Mouse (Mus musculus): ENCODE results near the gene Padi1. TPM values are rescaled to one million over a fixed set of nuclear protein-coding genes. Genes with fewer than 3 reads are reported as not detected.

Gene Padi1
- polyA plus RNA-seq, 1 experiment from 2014 or later = 0.26 TPM

DNA sequence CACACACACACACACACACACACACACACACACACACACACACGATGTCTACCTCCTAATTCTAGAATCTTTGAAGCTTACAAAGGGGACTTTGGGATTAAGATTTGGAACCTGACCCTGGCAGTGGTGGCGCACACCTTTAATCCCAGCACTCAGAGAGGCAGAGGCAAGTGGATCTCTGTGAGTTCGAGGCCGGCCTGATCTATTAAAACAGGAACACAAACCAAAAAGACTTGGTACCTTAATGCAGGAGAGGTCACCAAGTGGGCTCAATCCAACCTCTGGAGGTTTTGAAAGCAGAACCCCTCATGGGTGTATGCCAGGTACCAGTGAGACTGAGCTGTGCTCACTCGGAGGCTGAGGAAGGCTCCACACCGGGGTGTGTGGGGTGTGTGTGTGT is 33.5 kb upstream of the Padi1 start:
- Histone ChIP-seq H3K9ac (replicated peaks; ENCODE audit: low read length) (no peak overlapping the region), H3K27ac (ENCODE audit: low read length) (no peak overlapping the region), H3K27me3 (ENCODE audit: insufficient read depth, low read length) (no peaks in the 10 kb centered on the region; the same call in 1 of the 2 replicates), H3K36me3 (ENCODE audit: insufficient read depth, low read length) (no peaks in the 10 kb centered on the region), H3K9me3 (ENCODE audit: low read length) (no peaks in the 10 kb centered on the region), H3K4me1 (ENCODE audit: insufficient read depth, low read length) (no peaks in the 10 kb centered on the region), H3K4me2 (replicated peaks; ENCODE audit: low read depth, low read length) (no peak overlapping the region), H3K4me3 (ENCODE audit: low read length) (no peak overlapping the region)
- no peak for ATAC-seq (ENCODE audit: low FRiP score, low TSS enrichment)
- WGBS = 93% methylated on average over 6 of the region's 6 CpGs

DNA sequence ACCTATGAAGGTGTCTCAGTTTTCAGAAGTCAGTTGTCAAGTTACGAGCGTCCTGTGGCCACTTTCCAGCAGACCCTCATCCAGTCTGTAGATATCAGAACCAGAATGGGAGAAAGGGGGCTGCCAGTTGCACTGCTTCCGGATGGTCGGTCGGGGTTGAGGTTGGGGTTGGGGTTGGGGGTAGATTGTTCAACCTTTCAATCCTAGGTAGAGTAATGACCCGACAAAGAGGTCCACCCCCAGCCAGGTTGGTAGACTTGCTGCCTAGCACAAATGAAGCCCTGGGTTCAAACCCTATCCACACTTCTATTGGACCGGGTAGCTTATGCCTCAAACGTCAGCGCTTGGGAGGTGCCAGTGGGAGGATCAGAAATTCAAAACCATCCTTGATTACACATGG is 33.1 kb upstream of the Padi1 start:
- Histone ChIP-seq H3K4me2 (replicated peaks; ENCODE audit: low read depth, low read length) (no peak overlapping the region), H3K9me3 (ENCODE audit: low read length) (no peaks in the 10 kb centered on the region), H3K36me3 (ENCODE audit: insufficient read depth, low read length) (no peaks in the 10 kb centered on the region), H3K27me3 (ENCODE audit: insufficient read depth, low read length) (no peaks in the 10 kb centered on the region; the same call in 1 of the 2 replicates), H3K27ac (ENCODE audit: low read length) (no peak overlapping the region), H3K9ac (replicated peaks; ENCODE audit: low read length) (no peak overlapping the region), H3K4me3 (ENCODE audit: low read length) (no peak overlapping the region), H3K4me1 (ENCODE audit: insufficient read depth, low read length) (no peaks in the 10 kb centered on the region)
- ATAC-seq (ENCODE audit: low FRiP score, low TSS enrichment) = no peak
- 74% methylated on average over 9 of the region's 9 CpGs for WGBS

DNA sequence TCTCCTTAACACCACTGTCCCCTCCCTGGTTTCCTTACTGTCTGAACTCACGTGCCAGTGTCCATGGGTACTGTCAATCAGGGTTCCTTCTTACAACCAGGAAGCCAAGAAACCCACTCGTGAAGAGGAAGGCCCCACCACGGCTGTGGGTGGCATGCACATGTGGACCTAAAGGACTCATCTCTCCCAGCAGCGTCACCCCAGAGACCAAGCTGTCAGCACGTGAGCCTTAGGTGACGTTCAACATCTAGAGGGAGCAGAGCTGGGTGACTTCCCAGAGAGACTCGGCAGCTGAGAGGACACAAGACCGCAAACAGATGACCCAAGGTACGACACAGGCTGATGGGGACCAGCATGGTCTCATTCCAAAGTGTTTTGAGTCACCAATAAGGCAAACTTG is 31.9 kb upstream of the Padi1 start:
- Histone ChIP-seq H3K27ac (ENCODE audit: low read length) (no peak overlapping the region), H3K27me3 (ENCODE audit: insufficient read depth, low read length) (no peaks in the 10 kb centered on the region; the same call in 1 of the 2 replicates), H3K4me2 (replicated peaks; ENCODE audit: low read depth, low read length) (no peak overlapping the region), H3K4me1 (ENCODE audit: insufficient read depth, low read length) (no peaks in the 10 kb centered on the region), H3K36me3 (ENCODE audit: insufficient read depth, low read length) (no peaks in the 10 kb centered on the region), H3K4me3 (ENCODE audit: low read length) (no peak overlapping the region), H3K9ac (replicated peaks; ENCODE audit: low read length) (no peak overlapping the region), H3K9me3 (ENCODE audit: low read length) (peaks cover 7% of the 10 kb centered on the region)
- WGBS = 73% methylated on average over 9 of the region's 9 CpGs
- no peak for ATAC-seq (ENCODE audit: low FRiP score, low TSS enrichment)

DNA sequence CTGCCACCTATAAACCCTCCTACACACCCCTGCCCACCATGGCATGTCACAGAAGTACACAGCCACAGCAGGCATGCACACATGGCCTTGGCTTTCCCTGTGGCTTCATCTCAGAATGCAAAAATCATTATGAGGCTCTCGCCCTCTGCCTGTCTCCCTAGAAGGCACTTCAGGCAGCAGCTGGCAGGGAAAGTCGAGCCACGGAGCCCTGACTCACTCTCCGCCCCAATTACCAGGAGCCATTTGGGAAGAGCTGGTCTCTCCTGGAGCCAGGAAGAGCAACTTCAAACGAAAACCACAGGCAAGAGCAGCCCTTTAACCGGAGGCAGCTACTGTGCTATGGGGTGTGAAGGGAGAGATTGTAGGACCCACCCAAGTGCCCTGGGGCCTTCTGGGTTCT is 31.1 kb upstream of the Padi1 start:
- no peak for ATAC-seq (ENCODE audit: low FRiP score, low TSS enrichment)
- no peak overlapping the region for H3K4me3 ChIP-seq (ENCODE audit: low read length)
- H3K36me3 ChIP-seq (ENCODE audit: insufficient read depth, low read length) = no peaks in the 10 kb centered on the region
- H3K9me3 ChIP-seq (ENCODE audit: low read length) = peaks cover 7% of the 10 kb centered on the region
- H3K27me3 ChIP-seq (ENCODE audit: insufficient read depth, low read length) = no peaks in the 10 kb centered on the region; the same call in 1 of the 2 replicates
- H3K9ac ChIP-seq (replicated peaks; ENCODE audit: low read length) = no peak overlapping the region
- no peak overlapping the region for H3K27ac ChIP-seq (ENCODE audit: low read length)
- 25% methylated on average over 6 of the region's 6 CpGs for WGBS
- H3K4me1 ChIP-seq (ENCODE audit: insufficient read depth, low read length) = no peaks in the 10 kb centered on the region
- H3K4me2 ChIP-seq (replicated peaks; ENCODE audit: low read depth, low read length) = no peak overlapping the region

DNA sequence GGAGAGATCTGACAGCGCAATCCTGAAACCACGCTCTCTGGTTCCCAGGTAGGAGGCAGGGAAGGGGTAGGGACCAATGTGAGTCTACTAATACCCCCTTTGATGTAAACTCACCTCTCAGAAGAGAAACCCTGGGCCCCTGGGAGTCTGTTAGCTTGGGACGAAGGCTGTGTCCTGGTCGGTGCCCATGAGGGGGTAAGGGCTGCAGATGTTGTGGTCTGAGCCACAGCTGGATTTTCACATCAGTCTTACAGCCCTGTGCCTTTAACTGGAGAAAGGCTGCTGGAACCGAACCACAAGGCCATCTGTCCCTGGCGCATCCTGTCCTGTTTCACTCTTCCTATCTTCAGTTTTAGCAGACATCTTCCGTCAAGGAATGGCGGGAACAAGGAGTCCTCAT is 30.6 kb upstream of the Padi1 start:
- WGBS = 88% methylated on average over 8 of the region's 8 CpGs
- H3K9ac ChIP-seq (replicated peaks; ENCODE audit: low read length) = no peak overlapping the region
- no peak overlapping the region for H3K4me3 ChIP-seq (ENCODE audit: low read length)
- no peak for ATAC-seq (ENCODE audit: low FRiP score, low TSS enrichment)
- H3K9me3 ChIP-seq (ENCODE audit: low read length) = peaks cover 7% of the 10 kb centered on the region
- no peaks in the 10 kb centered on the region; the same call in 1 of the 2 replicates for H3K27me3 ChIP-seq (ENCODE audit: insufficient read depth, low read length)
- no peak overlapping the region for H3K27ac ChIP-seq (ENCODE audit: low read length)
- H3K4me1 ChIP-seq (ENCODE audit: insufficient read depth, low read length) = no peaks in the 10 kb centered on the region
- H3K36me3 ChIP-seq (ENCODE audit: insufficient read depth, low read length) = no peaks in the 10 kb centered on the region
- H3K4me2 ChIP-seq (replicated peaks; ENCODE audit: low read depth, low read length) = no peak overlapping the region

DNA sequence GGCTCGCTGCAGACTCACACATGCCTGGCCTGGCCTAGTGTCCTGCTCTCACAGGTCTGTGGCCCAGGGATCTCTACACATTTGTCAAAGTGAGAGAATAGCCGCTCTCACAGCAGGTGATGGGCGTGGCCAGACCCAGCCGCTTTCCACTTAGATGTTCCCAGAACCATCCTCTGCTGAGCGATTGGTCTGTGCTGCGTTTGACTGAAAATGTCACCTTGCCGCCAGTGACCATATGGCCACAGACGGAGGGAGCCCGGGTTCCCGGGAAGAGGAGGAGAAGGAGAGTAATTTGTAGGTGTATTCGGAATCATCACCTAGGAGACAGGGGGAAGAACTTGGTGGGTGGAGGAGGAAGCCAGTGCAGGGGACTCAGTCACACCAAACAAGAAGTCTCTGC is 27.4 kb upstream of the Padi1 start:
- 40% methylated on average over 11 of the region's 11 CpGs for WGBS
- H3K36me3 ChIP-seq (ENCODE audit: insufficient read depth, low read length) = no peaks in the 10 kb centered on the region

DNA sequence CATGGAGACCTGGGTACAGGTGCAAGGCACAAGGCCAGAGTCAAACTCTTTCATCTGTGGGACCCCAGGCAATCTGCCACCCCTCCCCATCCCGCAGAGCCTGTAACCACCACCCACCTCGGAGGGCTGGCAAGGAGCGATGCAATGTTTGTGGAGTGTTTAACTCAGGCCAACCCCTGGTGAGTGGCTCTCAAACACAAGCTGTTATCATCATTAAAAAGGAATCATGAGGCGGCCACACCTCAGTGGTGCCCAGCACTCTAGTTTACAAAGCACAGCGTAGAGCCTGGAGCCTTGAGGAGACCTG is 27.1 kb upstream of the Padi1 start:
- Histone ChIP-seq H3K4me2 (replicated peaks; ENCODE audit: low read depth, low read length) (no peak overlapping the region), H3K9me3 (ENCODE audit: low read length) (peaks cover 7% of the 10 kb centered on the region), H3K36me3 (ENCODE audit: insufficient read depth, low read length) (no peaks in the 10 kb centered on the region), H3K4me1 (ENCODE audit: insufficient read depth, low read length) (peaks cover 14% of the 10 kb centered on the region), H3K27me3 (ENCODE audit: insufficient read depth, low read length) (peaks cover 3% of the 10 kb centered on the region; the same call in 1 of the 2 replicates), H3K4me3 (ENCODE audit: low read length) (no peak overlapping the region), H3K27ac (ENCODE audit: low read length) (no peak overlapping the region), H3K9ac (replicated peaks; ENCODE audit: low read length) (no peak overlapping the region)
- WGBS = 86% methylated on average over 5 of the region's 5 CpGs
- no peak for ATAC-seq (ENCODE audit: low FRiP score, low TSS enrichment)

More for the DNA sequence above, 27.4 kb upstream of the Padi1 start:
- Histone ChIP-seq H3K9me3 (ENCODE audit: low read length) (peaks cover 7% of the 10 kb centered on the region), H3K9ac (replicated peaks; ENCODE audit: low read length) (no peak overlapping the region), H3K4me3 (ENCODE audit: low read length) (no peak overlapping the region), H3K4me1 (ENCODE audit: insufficient read depth, low read length) (peaks cover 11% of the 10 kb centered on the region), H3K4me2 (replicated peaks; ENCODE audit: low read depth, low read length) (no peak overlapping the region), H3K27me3 (ENCODE audit: insufficient read depth, low read length) (peaks cover 3% of the 10 kb centered on the region; the same call in 1 of the 2 replicates), H3K27ac (ENCODE audit: low read length) (no peak overlapping the region)
- no peak for ATAC-seq (ENCODE audit: low FRiP score, low TSS enrichment)

DNA sequence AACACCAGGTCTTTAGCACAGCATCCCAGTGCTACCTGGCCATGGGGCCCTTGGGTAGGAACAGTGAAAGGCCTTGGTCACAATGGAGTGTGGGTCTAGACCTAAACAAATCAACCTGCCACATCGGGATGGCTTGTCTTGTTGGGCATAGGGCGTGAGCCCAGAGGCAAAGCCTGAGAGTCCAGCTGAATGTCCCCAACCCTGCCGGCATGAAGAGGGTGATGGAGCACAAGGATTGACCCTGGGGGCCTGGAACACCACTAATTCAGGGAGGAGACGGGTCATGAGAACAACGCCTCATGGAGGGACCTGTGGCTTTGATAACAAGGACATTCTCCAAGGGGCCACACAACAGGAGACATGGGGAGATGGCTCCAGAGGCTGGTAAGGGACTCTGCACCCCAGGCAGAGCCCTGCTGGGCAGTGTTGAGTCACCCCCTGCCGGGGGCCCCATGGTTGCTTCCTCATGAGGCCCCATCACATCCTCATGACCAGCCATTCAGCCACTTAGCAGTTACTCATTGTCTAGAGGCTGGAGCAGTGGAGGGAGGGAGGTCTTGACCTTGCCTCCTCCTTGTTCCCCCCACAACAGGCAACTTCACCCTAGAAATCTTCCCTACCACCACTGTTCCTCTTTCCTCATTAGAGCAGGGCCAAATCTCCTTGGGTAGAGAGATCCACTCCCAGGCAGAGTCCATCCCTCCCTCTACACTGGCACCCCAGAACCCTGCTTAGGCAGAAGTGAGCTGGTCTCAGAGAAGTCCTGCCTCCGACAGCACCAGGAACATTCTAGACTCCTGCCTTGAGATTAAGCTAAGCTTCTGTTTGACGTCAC is 26.5 kb upstream of the Padi1 start:
- H3K27me3 ChIP-seq (ENCODE audit: insufficient read depth, low read length) = peaks cover 3% of the 10 kb centered on the region; the same call in 1 of the 2 replicates
- 75% methylated on average over 8 of the region's 8 CpGs for WGBS
- H3K4me2 ChIP-seq (replicated peaks; ENCODE audit: low read depth, low read length) = no peak overlapping the region
- no peaks in the 10 kb centered on the region for H3K36me3 ChIP-seq (ENCODE audit: insufficient read depth, low read length)
- H3K4me3 ChIP-seq (ENCODE audit: low read length) = no peak overlapping the region
- H3K4me1 ChIP-seq (ENCODE audit: insufficient read depth, low read length) = peaks cover 14% of the 10 kb centered on the region
- ATAC-seq (ENCODE audit: low FRiP score, low TSS enrichment) = no peak
- H3K27ac ChIP-seq (ENCODE audit: low read length) = no peak overlapping the region
- no peak overlapping the region for H3K9ac ChIP-seq (replicated peaks; ENCODE audit: low read length)
- peaks cover 7% of the 10 kb centered on the region for H3K9me3 ChIP-seq (ENCODE audit: low read length)

DNA sequence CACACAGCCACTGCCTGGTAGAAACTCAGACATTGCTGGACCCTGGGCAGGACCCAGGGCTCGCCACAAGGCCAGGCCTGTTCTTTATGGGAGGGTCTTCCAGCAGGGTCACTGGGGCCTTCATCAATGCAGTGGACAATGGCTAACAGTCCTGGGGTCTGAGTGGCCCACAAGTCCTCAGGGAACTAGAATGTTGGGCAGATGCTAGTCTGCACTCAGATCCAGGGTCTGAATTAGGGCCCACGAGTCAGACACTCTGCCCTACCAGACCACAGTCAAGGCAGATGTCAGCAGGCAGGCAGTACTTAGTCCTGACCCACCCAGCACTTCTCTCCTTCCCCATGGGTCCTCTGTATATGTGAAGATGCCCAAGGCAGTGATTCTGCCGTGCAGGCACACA is 25.8 kb upstream of the Padi1 start:
- Histone ChIP-seq H3K9ac (replicated peaks; ENCODE audit: low read length) (no peak overlapping the region), H3K4me1 (ENCODE audit: insufficient read depth, low read length) (peaks cover 14% of the 10 kb centered on the region), H3K27me3 (ENCODE audit: insufficient read depth, low read length) (peaks cover 3% of the 10 kb centered on the region; the same call in 1 of the 2 replicates), H3K4me3 (ENCODE audit: low read length) (no peak overlapping the region), H3K4me2 (replicated peaks; ENCODE audit: low read depth, low read length) (no peak overlapping the region), H3K27ac (ENCODE audit: low read length) (no peak overlapping the region), H3K9me3 (ENCODE audit: low read length) (peaks cover 7% of the 10 kb centered on the region), H3K36me3 (ENCODE audit: insufficient read depth, low read length) (no peaks in the 10 kb centered on the region)
- 91% methylated on average over 3 of the region's 3 CpGs for WGBS
- ATAC-seq (ENCODE audit: low FRiP score, low TSS enrichment) = no peak

DNA sequence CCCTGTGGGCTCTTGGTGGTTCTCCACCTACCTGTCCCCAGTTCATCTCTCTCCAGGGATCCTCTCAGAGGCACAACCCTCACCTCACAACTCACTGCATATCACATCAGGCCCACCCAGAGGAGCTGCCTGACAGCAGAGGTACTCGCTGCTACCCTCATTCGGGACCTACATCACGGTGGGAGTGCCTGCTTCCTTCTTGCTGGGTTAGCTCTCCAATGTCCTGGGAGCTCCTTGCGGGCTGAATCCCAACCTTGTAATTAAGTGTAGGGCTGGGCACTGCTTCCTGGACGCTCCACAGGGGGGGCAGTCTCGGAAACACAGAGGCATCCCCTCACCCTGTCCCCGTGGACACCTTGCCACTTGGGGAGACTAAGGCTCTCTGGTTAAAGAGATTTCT is 25.3 kb upstream of the Padi1 start:
- no peak overlapping the region for H3K9ac ChIP-seq (replicated peaks; ENCODE audit: low read length)
- WGBS = 82% methylated on average over 7 of the region's 7 CpGs
- no peak overlapping the region for H3K4me3 ChIP-seq (ENCODE audit: low read length)
- H3K36me3 ChIP-seq (ENCODE audit: insufficient read depth, low read length) = no peaks in the 10 kb centered on the region
- H3K27me3 ChIP-seq (ENCODE audit: insufficient read depth, low read length) = peaks cover 3% of the 10 kb centered on the region; the same call in 1 of the 2 replicates
- peaks cover 7% of the 10 kb centered on the region for H3K9me3 ChIP-seq (ENCODE audit: low read length)
- H3K27ac ChIP-seq (ENCODE audit: low read length) = no peak overlapping the region
- no peak for ATAC-seq (ENCODE audit: low FRiP score, low TSS enrichment)
- no peak overlapping the region for H3K4me2 ChIP-seq (replicated peaks; ENCODE audit: low read depth, low read length)
- peaks cover 14% of the 10 kb centered on the region for H3K4me1 ChIP-seq (ENCODE audit: insufficient read depth, low read length)
